9 mouse cellular contexts compared by ENCODE assay signal in the genomic region with DNA sequence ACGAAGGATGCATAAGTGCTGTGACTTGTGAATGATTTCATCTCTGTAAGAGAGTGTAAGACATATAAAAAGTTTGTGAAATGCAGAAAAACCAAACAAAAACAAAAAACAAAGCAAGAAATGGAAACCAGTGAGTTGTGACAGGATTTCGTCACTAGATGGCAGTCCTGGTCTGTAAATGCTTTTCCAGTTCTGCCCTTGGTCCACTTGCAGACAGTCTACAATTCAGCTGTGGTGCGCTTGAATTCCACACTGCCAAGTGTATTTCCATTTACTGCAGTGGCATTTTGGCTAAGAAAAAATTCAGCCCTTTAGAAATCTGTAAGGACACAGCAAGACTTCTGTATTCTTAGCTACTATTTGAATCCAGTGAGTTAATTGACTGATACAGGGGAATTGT.
DNase-seq lines count a peak whose midpoint lies in the region; ATAC-seq and TF ChIP-seq lines count a peak whose summit lies in the region.
"Had no signal": no experiment of that assay in that cellular context is flagged by ENCODE, and none has a peak within 500 bp of the region (broad histone marks: within the 10 kb centered on the region; RNA-seq: fewer than 3 reads in every experiment).

No protein-coding gene starts in this region.

- H3K36me3 ChIP-seq in midbrain, embryonic 10.5 days: no peaks in the 10 kb centered on the region
- H3K36me3 ChIP-seq: neural tube, embryonic 12.5 days had no signal

- TF ChIP-seq CTCF in embryonic fibroblast, embryonic 13.5 days (IDR thresholded peaks at IDR 0.05; ENCODE audit: borderline replicate concordance, insufficient read depth, low read length): 0 out of 2 replicates have a peak, but pooled peaks have one; percentile 49

- peak; percentile 16 for DNase-seq in CD4-positive, CD25-positive, alpha-beta regulatory T cell, adult 2 months (ENCODE audit: low read depth, low spot score)
- peak; percentile 11 for DNase-seq in urinary bladder, postnatal 14 days (ENCODE audit: low spot score)
- DNase-seq in urinary bladder, postnatal 4 days (ENCODE audit: low spot score in 2 of 2): no peak
- DNase-seq in kidney, postnatal 14 days: peak; percentile 40
- DNase-seq in midbrain, embryonic 10.5 days (ENCODE audit: low spot score): peak; percentile 37

- no peak overlapping the region for H3K27ac ChIP-seq in embryonic fibroblast, embryonic 13.5 days (ENCODE audit: insufficient read depth, low read length)
- H3K27ac ChIP-seq in midbrain, embryonic 10.5 days (replicated peaks): no peak overlapping the region
- H3K27ac ChIP-seq: neural tube, embryonic 12.5 days had no signal

- H3K4me1 ChIP-seq in embryonic fibroblast, embryonic 13.5 days (ENCODE audit: control insufficient read depth, insufficient read depth, low read length): no peaks in the 10 kb centered on the region
- H3K4me1 ChIP-seq in midbrain, embryonic 10.5 days: no peaks in the 10 kb centered on the region
- H3K4me1 ChIP-seq: neural tube, embryonic 12.5 days had no signal

- 33% methylated on average over 3 of the region's 3 CpGs for WGBS in midbrain, embryonic 10.5 days

- no peaks in the 10 kb centered on the region for H3K9me3 ChIP-seq in midbrain, embryonic 10.5 days (replicated peaks)
- H3K9me3 ChIP-seq: neural tube, embryonic 12.5 days had no signal

- H3K4me3 ChIP-seq in embryonic fibroblast, embryonic 13.5 days (ENCODE audit: insufficient read depth, low read length): no peak overlapping the region
- H3K4me3 ChIP-seq in midbrain, embryonic 10.5 days: no peak overlapping the region
- H3K4me3 ChIP-seq: neural tube, embryonic 12.5 days had no signal

- H3K27me3 ChIP-seq in midbrain, embryonic 10.5 days (ENCODE audit: low read depth, poor library complexity, severe bottlenecking): no peaks in the 10 kb centered on the region
- H3K27me3 ChIP-seq: neural tube, embryonic 12.5 days had no signal

- TF ChIP-seq POLR2A in embryonic fibroblast, embryonic 13.5 days (IDR thresholded peaks at IDR 0.05; ENCODE audit: low read depth, low read length): no peak

- ATAC-seq in CD4-positive, CD25-positive, alpha-beta regulatory T cell, adult 4 months: no peak
- no peak for ATAC-seq in monocyte, adult 5-6 weeks (replicated peaks; ENCODE audit: insufficient number of reproducible peaks, low FRiP score, low TSS enrichment, poor library complexity, severe bottlenecking)

Comparison
In these comparisons a context has a peak if more than half of its experiments do, and no peak if none do; other contexts are left out.
1. DNase-seq: peak in CD4-positive, CD25-positive, alpha-beta regulatory T cell, adult 2 months (single experiment), urinary bladder, postnatal 14 days (single experiment), kidney, postnatal 14 days (single experiment) and midbrain, embryonic 10.5 days (single experiment); none in urinary bladder, postnatal 4 days (0 of 2).